Mouse (Mus musculus): ENCODE results near the gene Rdh12.

Rdh12 gene

DNA sequence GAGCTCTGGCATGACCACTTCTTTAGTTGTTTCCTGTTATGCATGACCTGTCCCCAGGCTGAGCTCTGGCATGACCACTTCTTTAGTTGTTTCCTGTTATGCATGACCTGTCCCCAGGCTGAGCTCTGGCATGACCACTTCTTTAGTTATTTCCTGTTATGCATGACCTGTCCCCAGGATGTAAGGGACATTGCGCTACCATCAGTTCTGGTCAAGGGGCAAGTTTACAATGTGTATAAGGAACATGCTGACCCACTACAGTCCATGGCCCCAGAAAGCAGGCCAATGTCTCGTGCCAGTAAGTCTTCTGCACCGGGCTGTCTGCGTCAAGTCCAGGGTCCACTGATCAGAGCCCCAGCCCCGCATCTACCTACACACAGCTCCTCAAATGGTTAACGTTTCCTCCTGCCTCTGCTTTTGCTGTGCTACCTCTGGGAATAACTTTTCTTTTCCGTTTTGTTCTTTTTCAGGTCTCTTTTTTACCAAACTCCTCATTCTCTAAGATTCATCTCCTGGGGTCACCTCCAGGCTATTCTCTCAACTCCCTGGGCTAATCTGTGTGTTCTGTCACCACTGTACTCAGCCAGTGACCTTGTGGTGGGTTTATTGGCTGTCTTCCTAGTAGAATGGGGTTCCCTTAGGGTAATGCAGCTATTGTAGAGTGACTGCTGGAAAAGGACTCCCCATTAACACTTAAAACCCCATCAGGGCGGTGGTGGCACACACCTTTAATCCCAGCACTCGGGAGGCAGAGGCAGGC lies 44.8 kb downstream of the Rdh12 start:
- no peak for DNase-seq (ENCODE audit: low spot score)

DNA sequence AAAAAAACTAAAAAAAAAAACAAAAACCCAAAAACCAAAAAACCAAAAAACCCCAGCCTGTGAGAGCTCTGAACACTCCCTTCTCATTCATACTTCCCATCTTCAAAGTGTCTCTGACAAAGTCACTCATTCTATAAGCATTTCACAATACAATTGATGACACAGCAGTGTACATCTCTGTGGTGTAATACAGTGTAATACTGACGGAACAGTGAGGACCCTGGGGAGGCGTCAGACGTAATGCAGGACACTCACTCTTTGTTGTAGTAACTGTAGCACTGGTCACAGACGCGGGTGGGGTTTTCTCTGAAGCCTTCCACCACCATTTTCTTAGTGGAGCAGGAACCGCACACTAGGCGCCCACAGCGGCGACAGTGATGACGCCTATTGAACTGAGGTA lies 46.3 kb downstream of the Rdh12 start:
- DNase-seq (ENCODE audit: low spot score) = no peak

DNA sequence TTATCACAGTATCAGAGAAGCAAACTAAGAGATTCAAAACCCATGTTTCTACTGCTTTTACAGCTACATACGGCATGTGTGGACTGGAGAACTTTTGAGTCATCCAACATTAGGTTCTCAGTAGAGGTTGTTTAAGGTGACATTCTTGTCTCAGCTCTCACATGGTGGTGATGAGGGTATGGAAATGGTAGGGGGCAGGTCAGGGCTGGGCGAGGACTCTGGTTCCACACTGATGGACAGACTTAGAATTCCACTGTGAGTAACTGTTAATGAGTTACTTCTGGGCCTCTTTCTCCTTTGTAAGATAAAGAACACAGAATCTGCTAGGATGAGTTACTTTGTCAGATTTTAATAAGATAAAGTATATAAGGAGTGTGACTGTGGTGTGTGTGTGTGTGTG lies 51.4 kb downstream of the Rdh12 start:
- no peak for DNase-seq (ENCODE audit: low spot score)

GRCm38 (mm10) chr12:79261035-79261434 lies 52.3 kb downstream of the Rdh12 start:
- no peak for DNase-seq (ENCODE audit: low spot score)
